Mouse (Mus musculus) intestine, embryonic 16.5 days (tissue): Measurements from ENCODE around the gene H1f0. TPM values are rescaled to one million over a fixed set of nuclear protein-coding genes. Genes with fewer than 3 reads are reported as not detected.

Experiments used
- ATAC-seq: fragments of 200-750 bp; cut with Nextera tagmentation; 2 replicates; pipeline ENCODE4 v1.8.0; 2017; ENCODE audit warnings: moderate TSS enrichment, moderate library complexity
- H3K27ac ChIP-seq: fragments of 300-500 bp; sonication (generic); 2 replicates; pipeline ENCODE4 v1.5.1; 2014; ENCODE audit warnings: mild to moderate bottlenecking, low read length
- H3K27me3 ChIP-seq: fragments of 300-500 bp; sonication (generic); replicated peaks from 2 replicates; pipeline ENCODE4 v1.6.1; 2014; ENCODE audit warnings: low read length, control low read depth, mixed read lengths; ENCODE audit not compliant: control insufficient read depth, insufficient read depth
- H3K36me3 ChIP-seq: fragments of 300-500 bp; sonication (generic); 2 replicates; pipeline ENCODE4 v1.6.1; 2014; ENCODE audit warnings: low read length, control low read depth; ENCODE audit not compliant: control insufficient read depth, insufficient read depth
- H3K4me1 ChIP-seq: fragments of 300-500 bp; sonication (generic); 2 replicates; pipeline ENCODE4 v1.6.1; 2014; ENCODE audit warnings: low read length, control low read depth, mixed read lengths; ENCODE audit not compliant: control insufficient read depth, insufficient read depth
- H3K4me2 ChIP-seq: fragments of 300-500 bp; sonication (generic); 2 replicates; pipeline ENCODE4 v1.6.1; 2014; ENCODE audit warnings: low read depth, low read length, control low read depth
- H3K4me3 ChIP-seq: fragments of 300-500 bp; sonication (generic); 2 replicates; pipeline ENCODE4 v1.5.1; 2014; ENCODE audit warnings: mild to moderate bottlenecking, low read length
- H3K9ac ChIP-seq: fragments of 300-500 bp; sonication (generic); 2 replicates; pipeline ENCODE4 v1.6.1; 2014; ENCODE audit warnings: low read depth, low read length
- H3K9me3 ChIP-seq: fragments of 300-500 bp; sonication (generic); 2 replicates; pipeline ENCODE4 v1.6.1; 2016; ENCODE audit warnings: low read length, control low read depth; ENCODE audit not compliant: control insufficient read depth
- WGBS: fragments of 180-500 bp; shearing (Covaris S2); extraction: QIAGEN DNeasy Blood & Tissue Kit; methylation state at CpG from one replicate; pipeline ENCODE4 v1.1.7; 2014; 5-methylcytosine and 5-hydroxymethylcytosine counted together
- polyA plus RNA-seq: library from polyadenylated mRNA; unstranded; fragments of >200 nt; fragmentation: Nextera tagmentation; extraction: Ambion mirVana; gene quantifications from 2 replicates; pipeline ENCODE4 v1.2.1, GENCODE M21; 2015

Gene H1f0
- polyA plus RNA-seq, 1 experiment from 2014 or later: 456 TPM

GRCm38 (mm10) chr15:79041585-79041984 is 13.3 kb downstream of the H1f0 start, which contains the start of gene Galr3:
Gene Galr3 (plus strand): TSS chr15:79041885.
- Histone ChIP-seq H3K4me2 (peak within 1 kb of the TSS; percentile 96), H3K4me1 (peaks cover 35% of the 10 kb centered on the region), H3K27me3 (peaks cover 15% of the 10 kb centered on the region), H3K9me3 (no peaks in the 10 kb centered on the region), H3K27ac (peak within 1 kb of the TSS; percentile 86), H3K4me3 (peak within 1 kb of the TSS; percentile 62), H3K9ac (peak within 1 kb of the TSS; percentile 74), H3K36me3 (0 out of 2 replicates have a peak, but pooled peaks cover 3% of the 10 kb centered on the region)
- 67% methylated on average over 6 of the region's 6 CpGs for WGBS
- ATAC-seq: no peak

GRCm38 (mm10) chr15:79042721-79043491 is 14.7 kb downstream of the H1f0 start:
- Histone ChIP-seq H3K9ac (peak overlapping the region; percentile 74), H3K36me3 (no peaks in the 10 kb centered on the region), H3K4me1 (peaks cover 29% of the 10 kb centered on the region), H3K4me2 (peak overlapping the region; percentile 96), H3K9me3 (no peaks in the 10 kb centered on the region), H3K27me3 (peaks cover 15% of the 10 kb centered on the region), H3K4me3 (peak overlapping the region; percentile 62), H3K27ac (peak overlapping the region; percentile 56)
- WGBS: under 1% methylated on average over 102 of the region's 105 CpGs
- ATAC-seq: no peak

- H3K4me2 ChIP-seq: no peak overlapping the region
- H3K27ac ChIP-seq: peak overlapping the region; percentile 83
- WGBS: 9% methylated on average over 4 of the region's 4 CpGs
- no peaks in the 10 kb centered on the region for H3K36me3 ChIP-seq
- H3K9me3 ChIP-seq: no peaks in the 10 kb centered on the region
- peaks cover 15% of the 10 kb centered on the region for H3K27me3 ChIP-seq
- peak overlapping the region; percentile 4; the same call in 1 of the 2 replicates for H3K9ac ChIP-seq
- ATAC-seq: peak; percentile 84
- peaks cover 26% of the 10 kb centered on the region for H3K4me1 ChIP-seq
- no peak overlapping the region for H3K4me3 ChIP-seq
These were observed 16.6 kb downstream of the H1f0 start for GRCm38 (mm10) chr15:79044837-79045236.

DNA sequence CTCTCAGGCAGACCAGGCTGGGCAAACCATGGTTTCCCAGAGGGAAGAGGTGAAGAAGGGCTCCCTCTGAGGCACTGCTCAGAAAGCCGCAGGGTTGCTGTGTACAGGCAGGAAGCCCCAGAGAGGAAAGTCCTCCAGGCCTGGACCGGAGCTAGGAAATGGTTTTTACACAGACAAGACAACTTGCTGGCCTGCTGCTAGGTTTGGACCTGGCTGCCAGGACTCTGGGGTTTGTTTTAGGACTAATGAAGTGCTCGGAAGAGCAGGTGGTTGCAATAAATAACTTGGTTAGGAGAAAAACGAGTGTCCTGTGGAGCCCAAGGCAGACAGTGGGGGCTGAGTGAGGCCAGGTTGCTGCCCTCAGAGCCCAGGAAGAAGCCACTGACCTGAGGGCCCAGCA is 19.9 kb downstream of the H1f0 start:
- no peaks in the 10 kb centered on the region for H3K36me3 ChIP-seq
- whole genome bisulfite sequencing: 60% methylated on average over 4 of the region's 4 CpGs
- no peak for ATAC-seq
- peaks cover 29% of the 10 kb centered on the region for H3K4me1 ChIP-seq
- no peak overlapping the region for H3K4me2 ChIP-seq
- peaks cover 4% of the 10 kb centered on the region; the same call in 1 of the 2 replicates for H3K27me3 ChIP-seq
- peak overlapping the region; percentile 12; the same call in 1 of the 2 replicates for H3K9ac ChIP-seq
- H3K27ac ChIP-seq: no peak overlapping the region
- no peaks in the 10 kb centered on the region for H3K9me3 ChIP-seq
- H3K4me3 ChIP-seq: no peak overlapping the region

DNA sequence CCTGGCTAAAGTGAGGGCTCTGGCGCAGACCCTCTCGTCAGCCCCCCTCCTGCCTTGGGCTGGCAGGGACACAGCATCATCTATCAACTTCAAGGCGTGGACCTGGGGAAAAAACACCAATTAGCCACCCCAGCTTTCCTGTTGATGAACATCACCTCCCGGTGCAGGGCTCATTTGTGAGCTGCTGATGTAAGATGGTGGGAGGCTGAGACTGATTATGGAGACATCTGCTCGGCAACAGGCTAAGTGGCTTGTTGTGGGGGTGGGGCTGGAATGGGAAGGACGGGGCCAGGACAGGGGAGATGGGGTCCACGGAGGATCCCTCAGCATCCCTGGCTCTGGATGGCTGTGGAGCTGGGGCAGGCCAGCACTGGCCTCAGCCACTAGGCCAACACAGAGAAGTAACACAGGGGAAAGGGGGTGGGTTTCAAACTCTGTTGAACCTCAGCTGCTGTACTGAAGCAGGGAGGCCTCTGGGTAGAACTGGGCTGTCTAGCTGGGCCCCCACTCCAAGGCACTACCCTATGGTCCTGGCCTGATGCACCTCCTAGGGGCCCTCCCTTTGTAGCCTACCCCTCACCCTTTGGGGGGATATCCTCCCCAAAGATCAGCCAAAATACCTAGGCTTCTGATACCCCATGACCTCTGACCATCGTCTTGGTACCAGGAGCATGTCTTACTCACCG is 22.1 kb downstream of the H1f0 start:
- H3K36me3 ChIP-seq: peaks cover 13% of the 10 kb centered on the region
- no peak overlapping the region for H3K4me3 ChIP-seq
- H3K9ac ChIP-seq: peak overlapping the region; percentile 27
- H3K4me1 ChIP-seq: peaks cover 24% of the 10 kb centered on the region
- peak overlapping the region; percentile 96 for H3K27ac ChIP-seq
- WGBS: 51% methylated on average over 9 of the region's 9 CpGs
- no peaks in the 10 kb centered on the region for H3K9me3 ChIP-seq
- H3K27me3 ChIP-seq: no peaks in the 10 kb centered on the region
- no peak for ATAC-seq
- peak overlapping the region; percentile 17 for H3K4me2 ChIP-seq

GRCm38 (mm10) chr15:79050964-79051363 is 22.7 kb downstream of the H1f0 start:
- peak; percentile 61; the same call in 1 of the 2 replicates for ATAC-seq
- Histone ChIP-seq H3K27me3 (no peaks in the 10 kb centered on the region), H3K4me3 (peak overlapping the region; percentile 17), H3K4me1 (peaks cover 24% of the 10 kb centered on the region), H3K36me3 (peaks cover 18% of the 10 kb centered on the region), H3K9me3 (no peaks in the 10 kb centered on the region), H3K4me2 (peak overlapping the region; percentile 17), H3K9ac (peak overlapping the region; percentile 27), H3K27ac (peak overlapping the region; percentile 96)
- 61% methylated on average over 2 of the region's 2 CpGs for WGBS

GRCm38 (mm10) chr15:79051461-79052360 is 23.5 kb downstream of the H1f0 start:
- Histone ChIP-seq H3K36me3 (peaks cover 18% of the 10 kb centered on the region), H3K9me3 (no peaks in the 10 kb centered on the region), H3K4me1 (peaks cover 24% of the 10 kb centered on the region), H3K4me3 (peak overlapping the region; percentile 17), H3K27ac (peak overlapping the region; percentile 96), H3K27me3 (no peaks in the 10 kb centered on the region), H3K9ac (peak overlapping the region; percentile 27), H3K4me2 (peak overlapping the region; percentile 17)
- peak; percentile 87 for ATAC-seq
- 60% methylated on average over 13 of the region's 13 CpGs for WGBS

DNA sequence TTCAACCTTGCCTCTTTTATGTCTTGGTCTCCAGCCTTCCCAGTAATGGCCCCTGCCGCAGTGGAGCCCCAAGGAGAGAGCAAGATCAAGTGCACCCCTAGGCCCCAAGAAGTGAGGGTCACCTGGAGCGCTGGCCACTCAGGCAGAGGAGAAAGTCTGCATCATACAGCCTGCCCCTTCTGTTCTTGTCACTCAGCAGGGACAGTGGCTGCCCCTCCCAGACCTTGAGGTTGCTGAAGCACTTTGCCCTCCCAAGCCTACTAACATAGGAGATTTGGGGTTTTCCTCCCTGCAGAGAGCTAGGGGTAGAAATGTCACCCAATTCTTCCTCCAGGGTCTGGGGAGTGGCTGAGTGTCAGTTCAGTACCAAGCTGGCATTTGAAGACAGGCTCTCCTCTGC is 24.1 kb downstream of the H1f0 start:
- no peaks in the 10 kb centered on the region for H3K27me3 ChIP-seq
- 69% methylated on average over 2 of the region's 2 CpGs for WGBS
- no peak overlapping the region for H3K4me2 ChIP-seq
- H3K9ac ChIP-seq: no peak overlapping the region
- H3K4me1 ChIP-seq: peaks cover 24% of the 10 kb centered on the region
- ATAC-seq: no peak
- H3K9me3 ChIP-seq: no peaks in the 10 kb centered on the region
- no peak overlapping the region for H3K4me3 ChIP-seq
- peak overlapping the region; percentile 96 for H3K27ac ChIP-seq
- H3K36me3 ChIP-seq: peaks cover 18% of the 10 kb centered on the region

GRCm38 (mm10) chr15:79056601-79057000 is 28.4 kb downstream of the H1f0 start:
- no peaks in the 10 kb centered on the region for H3K9me3 ChIP-seq
- H3K27me3 ChIP-seq: no peaks in the 10 kb centered on the region
- H3K4me1 ChIP-seq: peaks cover 13% of the 10 kb centered on the region
- H3K27ac ChIP-seq: no peak overlapping the region
- no peak overlapping the region for H3K4me2 ChIP-seq
- no peak overlapping the region for H3K4me3 ChIP-seq
- no peak for ATAC-seq
- 91% methylated on average over 7 of the region's 7 CpGs for WGBS
- H3K36me3 ChIP-seq: peaks cover 27% of the 10 kb centered on the region
- H3K9ac ChIP-seq: no peak overlapping the region
